Mouse (Mus musculus) yolk sac, embryonic 10.5 days (tissue): ENCODE data around the gene Lyrm1.

ENCODE experiments used
- DNase-seq: peaks from one replicate; pipeline ENCODE4 v3.0.0-alpha.2; 2017; ENCODE audit warnings: low spot score

Lyrm1 gene

GRCm38 (mm10) chr7:119892198-119892597 is 3.5 kb upstream of the Lyrm1 start:
- no peak for DNase-seq

- DNase-seq: no peak
Measured at GRCm38 (mm10) chr7:119892742-119893141, 2.9 kb upstream of the Lyrm1 start.

GRCm38 (mm10) chr7:119894818-119895544 is 680 bp upstream of the Lyrm1 start:
- DNase-seq: no peak

GRCm38 (mm10) chr7:119897521-119898109 is 2.0 kb downstream of the Lyrm1 start:
- DNase-seq: no peak

- no peak for DNase-seq
Measured at GRCm38 (mm10) chr7:119898247-119898856, 2.7 kb downstream of the Lyrm1 start.

- DNase-seq: no peak
Measured at GRCm38 (mm10) chr7:119899386-119900057, 3.9 kb downstream of the Lyrm1 start.

GRCm38 (mm10) chr7:119906523-119907215 is 11.0 kb downstream of the Lyrm1 start:
- no peak for DNase-seq

- no peak for DNase-seq
Measured at GRCm38 (mm10) chr7:119911727-119912126, 16.1 kb downstream of the Lyrm1 start.

- DNase-seq: no peak
Measured at GRCm38 (mm10) chr7:119920457-119920856, 24.8 kb downstream of the Lyrm1 start.

- DNase-seq: no peak
Measured at GRCm38 (mm10) chr7:119921054-119921453, 25.4 kb downstream of the Lyrm1 start.

GRCm38 (mm10) chr7:119928783-119929440 is 33.3 kb downstream of the Lyrm1 start:
- no peak for DNase-seq

GRCm38 (mm10) chr7:119936321-119936720 is 40.7 kb downstream of the Lyrm1 start:
- no peak for DNase-seq

GRCm38 (mm10) chr7:119937036-119937435 is 41.4 kb downstream of the Lyrm1 start:
- DNase-seq: no peak

- DNase-seq: no peak
Measured at GRCm38 (mm10) chr7:119941569-119941968, 45.9 kb downstream of the Lyrm1 start.

- no peak for DNase-seq
Measured at GRCm38 (mm10) chr7:119954047-119954446, 58.4 kb downstream of the Lyrm1 start.

GRCm38 (mm10) chr7:119957421-119957820 is 61.8 kb downstream of the Lyrm1 start:
- DNase-seq: no peak

- DNase-seq: no peak
Measured at GRCm38 (mm10) chr7:119959091-119959490, 63.4 kb downstream of the Lyrm1 start.

- DNase-seq: no peak
Measured at GRCm38 (mm10) chr7:119959491-119959890, 63.8 kb downstream of the Lyrm1 start.

GRCm38 (mm10) chr7:119960006-119960405 is 64.3 kb downstream of the Lyrm1 start:
- DNase-seq: no peak

GRCm38 (mm10) chr7:119960546-119960945 is 64.9 kb downstream of the Lyrm1 start:
- DNase-seq: no peak

GRCm38 (mm10) chr7:119961107-119961506 is 65.4 kb downstream of the Lyrm1 start:
- no peak for DNase-seq

- no peak for DNase-seq
Measured at GRCm38 (mm10) chr7:119965205-119965604, 69.5 kb downstream of the Lyrm1 start.
